Mouse (Mus musculus) embryonic facial prominence, embryonic 10.5 days (tissue): ENCODE measurements around the gene Rhoh. TPM values are rescaled to one million over a fixed set of nuclear protein-coding genes. Genes with fewer than 3 reads are reported as not detected.

ENCODE experiments used
- polyA plus RNA-seq: library from polyadenylated mRNA; unstranded; fragments of >200 nt; fragmentation: Nextera tagmentation; extraction: Ambion mirVana; gene quantifications from 2 replicates; pipeline ENCODE4 v1.2.1, GENCODE M21; 2016

Gene Rhoh
- polyA plus RNA-seq, 1 experiment from 2014 or later = 0.44 TPM

Other genes with a start within 250 kb of the Rhoh start
- gene Pds5a, start 162.9 kb upstream of the Rhoh start, polyA plus RNA-seq = 93.2 and 98.1 TPM in 2 replicates
- 37.0 and 37.5 TPM in 2 replicates for gene N4bp2, start 97.7 kb upstream of the Rhoh start, polyA plus RNA-seq
- 0.29 and 0.94 TPM in 2 replicates for gene Chrna9, start 73.7 kb downstream of the Rhoh start, polyA plus RNA-seq
- not detected in 2 replicates for gene 9130230L23Rik, start 143.1 kb downstream of the Rhoh start, polyA plus RNA-seq